Mouse (Mus musculus): Measurements from ENCODE around the gene Ccsap.

- TF ChIP-seq POLR2A (IDR thresholded peaks at IDR 0.05; ENCODE audit: low read depth, low read length) (peak; percentile 80), CTCF (IDR thresholded peaks at IDR 0.05; ENCODE audit: borderline replicate concordance, insufficient read depth, low read length) (no peak)
These were observed 54.2 kb downstream of the Ccsap start, which contains the start of gene Rab4a for GRCm38 (mm10) chr8:123805718-123806373.

Measured in embryonic fibroblast, embryonic 13.5 days (primary cell).